Mouse (Mus musculus) myocyte (in vitro differentiated cells): ENCODE measurements around the gene Elmod3.

Experiments
- CEBPB ChIP-seq: IDR thresholded peaks from 2 replicates; pipeline ENCODE4 v1.6.1; 2011; ENCODE audit warnings: mild to moderate bottlenecking, moderate library complexity; ENCODE audit not compliant: poor library complexity, insufficient read depth, severe bottlenecking
- E2F4 ChIP-seq: IDR thresholded peaks from one replicate; pipeline ENCODE4 v1.6.1; 2011; ENCODE audit warnings: mild to moderate bottlenecking, control low read depth, moderate library complexity; ENCODE audit not compliant: insufficient read depth
- MAX ChIP-seq: IDR thresholded peaks from one replicate; pipeline ENCODE4 v1.6.1; 2011; ENCODE audit warnings: low read depth, mild to moderate bottlenecking, control low read depth
- MYOD1 ChIP-seq, 3 experiments: IDR thresholded peaks; one replicate each; pipeline ENCODE4 v1.6.1; 2011; ENCODE audit warnings: control low read depth in 2 of 3, low read depth in 2 of 3, mild to moderate bottlenecking in 2 of 3, moderate library complexity in 1 of 3; ENCODE audit not compliant: insufficient read length in 2 of 3, control insufficient read depth in 1 of 3
- MYOG ChIP-seq, 3 experiments: IDR thresholded peaks; one replicate each; pipeline ENCODE4 v1.6.1; 2011; ENCODE audit warnings: control low read depth in 2 of 3, low read depth in 2 of 3, mild to moderate bottlenecking in 2 of 3; ENCODE audit not compliant: insufficient read length in 2 of 3, control insufficient read depth in 1 of 3, insufficient read depth in 1 of 3
- POLR2A ChIP-seq: IDR thresholded peaks from one replicate; pipeline ENCODE4 v1.6.1; 2011; ENCODE audit warnings: low read depth, mild to moderate bottlenecking, control low read depth, moderate library complexity; ENCODE audit not compliant: insufficient read length
- POLR2AphosphoS2 ChIP-seq: IDR thresholded peaks from one replicate; pipeline ENCODE4 v1.6.1; 2011; ENCODE audit warnings: low read depth, control low read depth; ENCODE audit not compliant: insufficient read length
- REST ChIP-seq: IDR thresholded peaks from one replicate; pipeline ENCODE4 v1.6.1; 2011; ENCODE audit warnings: mild to moderate bottlenecking, control low read depth, moderate library complexity; ENCODE audit not compliant: insufficient read depth, insufficient read length
- SRF ChIP-seq: IDR thresholded peaks from one replicate; pipeline ENCODE4 v1.6.1; 2011; ENCODE audit warnings: low read depth; ENCODE audit not compliant: control insufficient read depth, insufficient read length
- TCF12 ChIP-seq: IDR thresholded peaks from one replicate; pipeline ENCODE4 v1.6.1; 2011; ENCODE audit warnings: mild to moderate bottlenecking, control low read depth; ENCODE audit not compliant: poor library complexity, insufficient read depth, severe bottlenecking
- TCF3 ChIP-seq: IDR thresholded peaks from one replicate; pipeline ENCODE4 v1.6.1; 2011; ENCODE audit warnings: low read depth, control low read depth; ENCODE audit not compliant: insufficient read length
- USF1 ChIP-seq: IDR thresholded peaks from one replicate; pipeline ENCODE4 v1.6.1; 2011; ENCODE audit warnings: low read depth, mild to moderate bottlenecking, control low read depth, moderate library complexity

- no peak for TF ChIP-seq MAX
- no peak for TF ChIP-seq POLR2A
- TF ChIP-seq SRF = no peak
- no peak for TF ChIP-seq MYOD1 (IDR thresholded peaks at IDR 0.05; ENCODE audit: control insufficient read depth in 1 of 3, insufficient read length in 2 of 3, low read depth in 2 of 3)
- TF ChIP-seq MYOG (IDR thresholded peaks at IDR 0.05; ENCODE audit: control insufficient read depth in 1 of 3, insufficient read depth in 1 of 3, insufficient read length in 2 of 3, low read depth in 2 of 3) = no peak
- no peak for TF ChIP-seq USF1
- TF ChIP-seq TCF12 = no peak
- no peak for TF ChIP-seq CEBPB
- TF ChIP-seq E2F4 = no peak
- TF ChIP-seq REST = no peak
- no peak for TF ChIP-seq POLR2AphosphoS2
- TF ChIP-seq TCF3 = no peak
Measured at GRCm38 (mm10) chr6:72586701-72587100, 11.5 kb downstream of the Elmod3 start.
